Mouse (Mus musculus): ENCODE measurements at regions not wholly inside any gene's neighbourhood (a gene's known extent, or its start where the extent isn't known, plus 50 kb on each side); places are given as distances from the start of the nearest gene placed in this dataset.

- no peak for ATAC-seq (replicated peaks; ENCODE audit: insufficient number of reproducible peaks, insufficient read depth, low FRiP score, low read depth)
- H3K9me3 ChIP-seq (replicated peaks), result no peaks in the 10 kb centered on the region
- H3K4me1 ChIP-seq (replicated peaks), result peaks cover 19% of the 10 kb centered on the region
- H3K9ac ChIP-seq, result no peak overlapping the region
- H3K36me3 ChIP-seq, result no peaks in the 10 kb centered on the region
- H3K4me2 ChIP-seq, result no peak overlapping the region
- no peak overlapping the region for H3K27ac ChIP-seq
- 82% methylated on average over 5 of the region's 5 CpGs for WGBS
- no peak overlapping the region for H3K4me3 ChIP-seq
- H3K27me3 ChIP-seq, result no peaks in the 10 kb centered on the region
These were observed 93.3 kb upstream of the Ankrd55 start for GRCm38 (mm10) chr13:112194991-112195390.

GRCm38 (mm10) chr13:112196789-112197188 is 91.5 kb upstream of the Ankrd55 start:
- Histone ChIP-seq H3K4me3 (peak overlapping the region; percentile 29), H3K36me3 (no peaks in the 10 kb centered on the region), H3K4me1 (replicated peaks) (peaks cover 17% of the 10 kb centered on the region), H3K9me3 (replicated peaks) (no peaks in the 10 kb centered on the region), H3K27me3 (no peaks in the 10 kb centered on the region), H3K9ac (peak overlapping the region; percentile 22; the same call in 1 of the 2 replicates), H3K27ac (peak overlapping the region; percentile 40), H3K4me2 (peak overlapping the region; percentile 58)
- no peak for ATAC-seq (replicated peaks; ENCODE audit: insufficient number of reproducible peaks, insufficient read depth, low FRiP score, low read depth)
- 7% methylated on average over 13 of the region's 13 CpGs for WGBS

GRCm38 (mm10) chr13:112203721-112204120 is 84.5 kb upstream of the Ankrd55 start:
- Histone ChIP-seq H3K36me3 (no peaks in the 10 kb centered on the region), H3K4me1 (replicated peaks) (peaks cover 4% of the 10 kb centered on the region; the same call in 1 of the 2 replicates), H3K4me3 (no peak overlapping the region), H3K27me3 (no peaks in the 10 kb centered on the region), H3K9me3 (replicated peaks) (no peaks in the 10 kb centered on the region), H3K27ac (no peak overlapping the region), H3K4me2 (no peak overlapping the region), H3K9ac (no peak overlapping the region)
- WGBS, result 83% methylated on average over 8 of the region's 8 CpGs
- no peak for ATAC-seq (replicated peaks; ENCODE audit: insufficient number of reproducible peaks, insufficient read depth, low FRiP score, low read depth)

DNA sequence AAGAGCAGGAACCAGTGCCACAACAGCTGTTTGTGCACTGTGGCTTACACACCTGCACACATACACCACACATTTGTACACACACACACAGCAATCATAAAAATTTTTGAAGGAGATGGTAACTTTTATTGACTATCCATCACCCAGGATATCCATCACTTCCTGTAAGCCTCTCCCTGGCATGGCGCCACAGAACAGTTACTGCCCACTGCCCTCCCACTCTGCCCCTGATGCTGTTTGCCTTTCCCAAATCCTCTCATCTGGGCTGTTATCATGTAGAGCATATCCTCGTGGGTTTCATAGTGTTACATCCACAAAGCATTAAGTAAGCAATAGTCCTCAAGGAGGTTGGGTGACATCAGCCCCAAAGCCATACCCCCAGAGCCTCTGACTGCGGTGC is 84.0 kb upstream of the Ankrd55 start:
- H3K27me3 ChIP-seq, result no peaks in the 10 kb centered on the region
- no peaks in the 10 kb centered on the region for H3K9me3 ChIP-seq (replicated peaks)
- no peak overlapping the region for H3K4me3 ChIP-seq
- H3K36me3 ChIP-seq, result no peaks in the 10 kb centered on the region
- no peak overlapping the region for H3K4me2 ChIP-seq
- ATAC-seq (replicated peaks; ENCODE audit: insufficient number of reproducible peaks, insufficient read depth, low FRiP score, low read depth), result no peak
- 60% methylated on average over 3 of the region's 3 CpGs for WGBS
- H3K27ac ChIP-seq, result no peak overlapping the region
- no peak overlapping the region for H3K9ac ChIP-seq
- H3K4me1 ChIP-seq (replicated peaks), result peaks cover 4% of the 10 kb centered on the region; the same call in 1 of the 2 replicates

- Histone ChIP-seq H3K4me2 (no peak overlapping the region), H3K4me3 (no peak overlapping the region), H3K36me3 (no peaks in the 10 kb centered on the region), H3K4me1 (replicated peaks) (peaks cover 4% of the 10 kb centered on the region; the same call in 1 of the 2 replicates), H3K9me3 (replicated peaks) (no peaks in the 10 kb centered on the region), H3K9ac (no peak overlapping the region), H3K27me3 (no peaks in the 10 kb centered on the region), H3K27ac (no peak overlapping the region)
- WGBS, result 63% methylated on average over 5 of the region's 5 CpGs
- no peak for ATAC-seq (replicated peaks; ENCODE audit: insufficient number of reproducible peaks, insufficient read depth, low FRiP score, low read depth)
These were observed 83.4 kb upstream of the Ankrd55 start for GRCm38 (mm10) chr13:112204813-112205212.

DNA sequence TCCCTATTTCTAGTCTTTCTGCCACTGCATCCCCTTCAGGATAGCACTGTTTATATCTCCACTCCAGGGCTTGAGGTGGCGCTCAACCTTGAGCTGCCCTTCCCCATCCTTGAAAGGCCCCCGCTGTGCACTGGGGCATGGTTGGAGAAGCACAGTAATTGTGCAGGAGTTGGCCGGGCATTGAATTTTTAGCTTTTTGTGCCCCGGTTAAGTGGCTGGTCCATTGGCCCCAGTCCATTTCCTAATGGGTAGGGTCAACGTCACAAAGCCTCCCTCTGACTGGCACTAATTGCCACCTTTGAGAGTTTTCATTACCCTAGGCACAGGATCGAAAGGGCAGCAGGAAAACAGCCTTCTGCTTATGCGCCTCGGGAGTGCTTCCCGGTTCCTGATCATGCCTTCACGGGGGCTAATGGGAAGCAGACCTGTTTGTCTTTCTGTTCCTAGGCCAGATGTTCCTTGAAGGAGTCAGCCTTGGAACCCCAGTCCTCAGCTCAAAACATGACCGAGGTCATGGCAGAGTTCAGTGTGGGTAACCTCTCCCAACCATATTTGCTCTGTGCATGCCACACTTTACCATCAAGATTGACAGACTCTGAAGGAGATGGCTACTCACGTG is 80.5 kb upstream of the Ankrd55 start:
- no peak overlapping the region for H3K9ac ChIP-seq
- ATAC-seq (replicated peaks; ENCODE audit: insufficient number of reproducible peaks, insufficient read depth, low FRiP score, low read depth), result no peak
- peaks cover 4% of the 10 kb centered on the region; the same call in 1 of the 2 replicates for H3K4me1 ChIP-seq (replicated peaks)
- H3K4me3 ChIP-seq, result no peak overlapping the region
- 89% methylated on average over 12 of the region's 12 CpGs for WGBS
- H3K36me3 ChIP-seq, result no peaks in the 10 kb centered on the region
- no peak overlapping the region for H3K27ac ChIP-seq
- no peaks in the 10 kb centered on the region for H3K27me3 ChIP-seq
- H3K4me2 ChIP-seq, result no peak overlapping the region
- H3K9me3 ChIP-seq (replicated peaks), result no peaks in the 10 kb centered on the region

GRCm38 (mm10) chr13:112211841-112212240 is 76.4 kb upstream of the Ankrd55 start:
- H3K4me1 ChIP-seq (replicated peaks), result no peaks in the 10 kb centered on the region
- no peaks in the 10 kb centered on the region for H3K27me3 ChIP-seq
- no peaks in the 10 kb centered on the region for H3K9me3 ChIP-seq (replicated peaks)
- H3K4me2 ChIP-seq, result no peak overlapping the region
- H3K27ac ChIP-seq, result no peak overlapping the region
- ATAC-seq (replicated peaks; ENCODE audit: insufficient number of reproducible peaks, insufficient read depth, low FRiP score, low read depth), result no peak
- 64% methylated on average over 9 of the region's 9 CpGs for WGBS
- no peak overlapping the region for H3K4me3 ChIP-seq
- H3K9ac ChIP-seq, result no peak overlapping the region
- no peaks in the 10 kb centered on the region for H3K36me3 ChIP-seq

- no peak for ATAC-seq (replicated peaks; ENCODE audit: insufficient number of reproducible peaks, insufficient read depth, low FRiP score, low read depth)
- Histone ChIP-seq H3K9ac (no peak overlapping the region), H3K27me3 (no peaks in the 10 kb centered on the region), H3K9me3 (replicated peaks) (no peaks in the 10 kb centered on the region), H3K4me3 (no peak overlapping the region), H3K36me3 (no peaks in the 10 kb centered on the region), H3K4me1 (replicated peaks) (no peaks in the 10 kb centered on the region), H3K4me2 (no peak overlapping the region), H3K27ac (no peak overlapping the region)
- WGBS, result 72% methylated on average over 12 of the region's 12 CpGs
These were observed 75.9 kb upstream of the Ankrd55 start for GRCm38 (mm10) chr13:112212391-112212790.

- Histone ChIP-seq H3K36me3 (no peaks in the 10 kb centered on the region), H3K9me3 (replicated peaks) (no peaks in the 10 kb centered on the region), H3K4me2 (no peak overlapping the region), H3K4me1 (replicated peaks) (no peaks in the 10 kb centered on the region), H3K9ac (no peak overlapping the region), H3K27me3 (no peaks in the 10 kb centered on the region), H3K27ac (no peak overlapping the region), H3K4me3 (no peak overlapping the region)
- ATAC-seq (replicated peaks; ENCODE audit: insufficient number of reproducible peaks, insufficient read depth, low FRiP score, low read depth), result no peak
- WGBS, result 74% methylated on average over 17 of the region's 17 CpGs
These were observed 74.6 kb upstream of the Ankrd55 start for GRCm38 (mm10) chr13:112213652-112214081.

- H3K9me3 ChIP-seq (replicated peaks), result no peaks in the 10 kb centered on the region
- H3K4me2 ChIP-seq, result no peak overlapping the region
- H3K9ac ChIP-seq, result no peak overlapping the region
- no peak for ATAC-seq (replicated peaks; ENCODE audit: insufficient number of reproducible peaks, insufficient read depth, low FRiP score, low read depth)
- WGBS, result 89% methylated on average over 14 of the region's 14 CpGs
- H3K27me3 ChIP-seq, result no peaks in the 10 kb centered on the region; the same call in 1 of the 2 replicates
- no peaks in the 10 kb centered on the region for H3K36me3 ChIP-seq
- no peaks in the 10 kb centered on the region for H3K4me1 ChIP-seq (replicated peaks)
- no peak overlapping the region for H3K4me3 ChIP-seq
- no peak overlapping the region for H3K27ac ChIP-seq
These were observed 72.2 kb upstream of the Ankrd55 start for GRCm38 (mm10) chr13:112216084-112216483.

DNA sequence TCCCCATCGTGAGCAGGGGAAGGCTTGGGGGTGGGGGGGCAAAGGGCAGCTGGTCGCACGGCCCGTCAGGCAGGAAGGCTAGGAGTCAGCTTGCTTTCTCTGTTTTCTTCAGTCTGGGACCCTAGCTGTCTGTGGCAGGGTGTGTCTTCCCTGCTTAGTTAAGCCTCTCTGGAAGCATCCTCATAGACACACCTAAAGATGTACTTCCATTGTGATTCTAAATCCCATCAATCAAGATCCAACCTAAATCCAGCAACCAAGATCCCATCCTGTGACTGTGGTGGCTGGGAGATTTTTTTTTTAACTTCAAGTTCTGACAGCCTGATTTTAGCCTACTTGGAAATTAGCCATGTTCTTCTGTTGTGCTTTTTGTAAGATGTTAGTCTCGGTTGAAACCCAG is 69.9 kb upstream of the Ankrd55 start:
- H3K36me3 ChIP-seq, result no peaks in the 10 kb centered on the region
- H3K27me3 ChIP-seq, result no peaks in the 10 kb centered on the region; the same call in 1 of the 2 replicates
- no peak overlapping the region for H3K27ac ChIP-seq
- no peak overlapping the region for H3K4me2 ChIP-seq
- 67% methylated on average over 5 of the region's 5 CpGs for WGBS
- H3K9me3 ChIP-seq (replicated peaks), result no peaks in the 10 kb centered on the region
- no peak overlapping the region for H3K4me3 ChIP-seq
- ATAC-seq (replicated peaks; ENCODE audit: insufficient number of reproducible peaks, insufficient read depth, low FRiP score, low read depth), result no peak
- 0 out of 2 replicates have a peak, but pooled peaks cover 2% of the 10 kb centered on the region for H3K4me1 ChIP-seq (replicated peaks)
- no peak overlapping the region for H3K9ac ChIP-seq

GRCm38 (mm10) chr13:112220184-112220583 is 68.1 kb upstream of the Ankrd55 start:
- Histone ChIP-seq H3K27ac (no peak overlapping the region), H3K4me1 (replicated peaks) (0 out of 2 replicates have a peak, but pooled peaks cover 2% of the 10 kb centered on the region), H3K27me3 (no peaks in the 10 kb centered on the region; the same call in 1 of the 2 replicates), H3K4me3 (no peak overlapping the region), H3K9ac (no peak overlapping the region), H3K36me3 (no peaks in the 10 kb centered on the region), H3K4me2 (no peak overlapping the region), H3K9me3 (replicated peaks) (no peaks in the 10 kb centered on the region)
- WGBS, result 82% methylated on average over 8 of the region's 8 CpGs
- no peak for ATAC-seq (replicated peaks; ENCODE audit: insufficient number of reproducible peaks, insufficient read depth, low FRiP score, low read depth)
